Mouse (Mus musculus): ENCODE measurements at regions not wholly inside any gene's neighbourhood (a gene's known extent, or its start where the extent isn't known, plus 50 kb on each side); places are given as distances from the start of the nearest gene placed in this dataset.

GRCm38 (mm10) chr15:61242161-61242681, 319.4 kb upstream of the A1bg start:
- H3K4me2 ChIP-seq = no peak overlapping the region
- no peak overlapping the region for H3K9ac ChIP-seq
- DNase-seq = no peak
- H3K9me3 ChIP-seq (replicated peaks) = no peaks in the 10 kb centered on the region
- H3K4me1 ChIP-seq (replicated peaks) = no peaks in the 10 kb centered on the region
- no peak overlapping the region for H3K4me3 ChIP-seq (replicated peaks)
- WGBS (ENCODE audit: insufficient replicate concordance) = 41% methylated on average over 2 of the region's 2 CpGs
- H3K27ac ChIP-seq = no peak overlapping the region
- no peaks in the 10 kb centered on the region for H3K27me3 ChIP-seq
- H3K36me3 ChIP-seq = no peaks in the 10 kb centered on the region
- ATAC-seq (ENCODE audit: low read depth) = no peak

- Histone ChIP-seq H3K9me3 (replicated peaks) (no peaks in the 10 kb centered on the region), H3K4me2 (no peak overlapping the region), H3K4me3 (replicated peaks) (no peak overlapping the region), H3K27me3 (no peaks in the 10 kb centered on the region), H3K36me3 (no peaks in the 10 kb centered on the region), H3K9ac (no peak overlapping the region), H3K27ac (no peak overlapping the region), H3K4me1 (replicated peaks) (no peaks in the 10 kb centered on the region)
- no peak for DNase-seq
- ATAC-seq (ENCODE audit: low read depth) = no peak
- WGBS (ENCODE audit: insufficient replicate concordance) = 50% methylated on average over 1 of the region's 1 CpGs
Observed at GRCm38 (mm10) chr15:61241741-61242140, 318.9 kb upstream of the A1bg start.

GRCm38 (mm10) chr15:61240344-61240743, 317.5 kb upstream of the A1bg start:
- DNase-seq (no peak), ATAC-seq (ENCODE audit: low read depth) (no peak)
- H3K36me3 ChIP-seq = no peaks in the 10 kb centered on the region
- no peak overlapping the region for H3K27ac ChIP-seq
- H3K9ac ChIP-seq = no peak overlapping the region
- no peaks in the 10 kb centered on the region for H3K9me3 ChIP-seq (replicated peaks)
- no peak overlapping the region for H3K4me3 ChIP-seq (replicated peaks)
- H3K4me1 ChIP-seq (replicated peaks) = no peaks in the 10 kb centered on the region
- no peaks in the 10 kb centered on the region for H3K27me3 ChIP-seq
- H3K4me2 ChIP-seq = no peak overlapping the region

- Histone ChIP-seq H3K4me1 (replicated peaks) (no peaks in the 10 kb centered on the region), H3K9ac (no peak overlapping the region), H3K4me2 (no peak overlapping the region), H3K4me3 (replicated peaks) (no peak overlapping the region), H3K27ac (no peak overlapping the region), H3K27me3 (no peaks in the 10 kb centered on the region), H3K36me3 (no peaks in the 10 kb centered on the region), H3K9me3 (replicated peaks) (no peaks in the 10 kb centered on the region)
- WGBS (ENCODE audit: insufficient replicate concordance) = 76% methylated on average over 7 of the region's 7 CpGs
- no peak for ATAC-seq (ENCODE audit: low read depth)
- no peak for DNase-seq
Observed at GRCm38 (mm10) chr15:61239414-61239813, 316.6 kb upstream of the A1bg start.

GRCm38 (mm10) chr15:61238996-61239395, 316.2 kb upstream of the A1bg start:
- no peak for ATAC-seq (ENCODE audit: low read depth)
- WGBS (ENCODE audit: insufficient replicate concordance) = 58% methylated on average over 11 of the region's 12 CpGs

GRCm38 (mm10) chr15:61229579-61229978, 306.8 kb upstream of the A1bg start:
- WGBS (ENCODE audit: insufficient replicate concordance) = 54% methylated on average over 3 of the region's 3 CpGs
- Histone ChIP-seq H3K9me3 (replicated peaks) (no peaks in the 10 kb centered on the region), H3K4me2 (no peak overlapping the region), H3K27ac (no peak overlapping the region), H3K27me3 (no peaks in the 10 kb centered on the region), H3K4me3 (replicated peaks) (no peak overlapping the region), H3K4me1 (replicated peaks) (no peaks in the 10 kb centered on the region), H3K9ac (no peak overlapping the region), H3K36me3 (no peaks in the 10 kb centered on the region)
- no peak for ATAC-seq (ENCODE audit: low read depth)
- no peak for DNase-seq

More at GRCm38 (mm10) chr15:61238996-61239395, 316.2 kb upstream of the A1bg start:
- no peaks in the 10 kb centered on the region for H3K36me3 ChIP-seq
- H3K27ac ChIP-seq = no peak overlapping the region
- no peak overlapping the region for H3K4me3 ChIP-seq (replicated peaks)
- no peak overlapping the region for H3K9ac ChIP-seq
- H3K4me1 ChIP-seq (replicated peaks) = no peaks in the 10 kb centered on the region
- no peak overlapping the region for H3K4me2 ChIP-seq
- DNase-seq = no peak
- no peaks in the 10 kb centered on the region for H3K9me3 ChIP-seq (replicated peaks)
- H3K27me3 ChIP-seq = no peaks in the 10 kb centered on the region

- Histone ChIP-seq H3K27ac (no peak overlapping the region), H3K27me3 (no peaks in the 10 kb centered on the region), H3K9me3 (replicated peaks) (no peaks in the 10 kb centered on the region), H3K4me2 (no peak overlapping the region), H3K4me3 (replicated peaks) (no peak overlapping the region), H3K36me3 (no peaks in the 10 kb centered on the region), H3K4me1 (replicated peaks) (no peaks in the 10 kb centered on the region), H3K9ac (no peak overlapping the region)
- DNase-seq = no peak
- WGBS (ENCODE audit: insufficient replicate concordance) = 32% methylated on average over 1 of the region's 1 CpGs
- ATAC-seq (ENCODE audit: low read depth) = no peak
Observed at GRCm38 (mm10) chr15:61222923-61223322, 300.1 kb upstream of the A1bg start.

GRCm38 (mm10) chr15:61210161-61210560, 287.3 kb upstream of the A1bg start:
- no peak overlapping the region for H3K4me2 ChIP-seq
- no peak for ATAC-seq (ENCODE audit: low read depth)
- no peaks in the 10 kb centered on the region for H3K36me3 ChIP-seq
- H3K9ac ChIP-seq = no peak overlapping the region
- DNase-seq = no peak
- H3K9me3 ChIP-seq (replicated peaks) = no peaks in the 10 kb centered on the region
- no peak overlapping the region for H3K27ac ChIP-seq
- H3K27me3 ChIP-seq = no peaks in the 10 kb centered on the region
- no peak overlapping the region for H3K4me3 ChIP-seq (replicated peaks)
- no peaks in the 10 kb centered on the region for H3K4me1 ChIP-seq (replicated peaks)

- no peak overlapping the region for H3K9ac ChIP-seq
- no peaks in the 10 kb centered on the region for H3K27me3 ChIP-seq
- ATAC-seq (ENCODE audit: low read depth) (no peak), DNase-seq (no peak)
- no peaks in the 10 kb centered on the region for H3K9me3 ChIP-seq (replicated peaks)
- no peaks in the 10 kb centered on the region for H3K36me3 ChIP-seq
- no peak overlapping the region for H3K4me3 ChIP-seq (replicated peaks)
- no peaks in the 10 kb centered on the region for H3K4me1 ChIP-seq (replicated peaks)
- 47% methylated on average over 1 of the region's 1 CpGs for WGBS (ENCODE audit: insufficient replicate concordance)
- H3K4me2 ChIP-seq = no peak overlapping the region
- H3K27ac ChIP-seq = no peak overlapping the region
Observed at GRCm38 (mm10) chr15:61189981-61190380, 267.2 kb upstream of the A1bg start.

GRCm38 (mm10) chr15:61189481-61189880, 266.7 kb upstream of the A1bg start:
- Histone ChIP-seq H3K27ac (no peak overlapping the region), H3K4me1 (replicated peaks) (no peaks in the 10 kb centered on the region), H3K9me3 (replicated peaks) (no peaks in the 10 kb centered on the region), H3K36me3 (no peaks in the 10 kb centered on the region), H3K9ac (no peak overlapping the region), H3K27me3 (no peaks in the 10 kb centered on the region), H3K4me3 (replicated peaks) (no peak overlapping the region), H3K4me2 (no peak overlapping the region)
- ATAC-seq (ENCODE audit: low read depth) = no peak
- 45% methylated on average over 8 of the region's 8 CpGs for WGBS (ENCODE audit: insufficient replicate concordance)
- no peak for DNase-seq

GRCm38 (mm10) chr15:61184597-61184963, 261.8 kb upstream of the A1bg start:
- DNase-seq (no peak), ATAC-seq (ENCODE audit: low read depth) (no peak)
- no peaks in the 10 kb centered on the region for H3K9me3 ChIP-seq (replicated peaks)
- no peaks in the 10 kb centered on the region for H3K4me1 ChIP-seq (replicated peaks)
- no peak overlapping the region for H3K27ac ChIP-seq
- no peaks in the 10 kb centered on the region for H3K27me3 ChIP-seq
- no peak overlapping the region for H3K9ac ChIP-seq
- no peak overlapping the region for H3K4me2 ChIP-seq
- no peaks in the 10 kb centered on the region for H3K36me3 ChIP-seq
- H3K4me3 ChIP-seq (replicated peaks) = no peak overlapping the region
- 42% methylated on average over 2 of the region's 2 CpGs for WGBS (ENCODE audit: insufficient replicate concordance)

- Histone ChIP-seq H3K4me3 (replicated peaks) (no peak overlapping the region), H3K9ac (no peak overlapping the region), H3K4me2 (no peak overlapping the region), H3K27ac (no peak overlapping the region), H3K27me3 (no peaks in the 10 kb centered on the region), H3K4me1 (replicated peaks) (no peaks in the 10 kb centered on the region), H3K9me3 (replicated peaks) (no peaks in the 10 kb centered on the region), H3K36me3 (no peaks in the 10 kb centered on the region)
- 71% methylated on average over 11 of the region's 11 CpGs for WGBS (ENCODE audit: insufficient replicate concordance)
- no peak for DNase-seq
- ATAC-seq (ENCODE audit: low read depth) = no peak
Observed at GRCm38 (mm10) chr15:61183751-61184596, 261.2 kb upstream of the A1bg start.
